Mouse (Mus musculus): Measurements from ENCODE around the gene Rsph4a.
A peak's percentile ranks its signal among the peaks of the same experiment; 100 is the strongest.
"Not testable (repeated sequence)": the region's sequence is repeated elsewhere in the genome, so short reads cannot be mapped to it uniquely, and the experiment has no call there.

Gene Rsph4a

GRCm38 (mm10) chr10:33904530-33905481, at the start of gene Rsph4a:
Gene Rsph4a (plus strand): TSS chr10:33905111.
- peak; percentile 23 for DNase-seq (ENCODE audit: low read depth)

- DNase-seq (ENCODE audit: low read depth): no peak
Observed at GRCm38 (mm10) chr10:33857421-33857820, 47.5 kb upstream of the Rsph4a start, which contains the start of gene Sult3a1. Gene Sult3a1 (plus strand): TSS chr10:33857721.

- no peak for DNase-seq (ENCODE audit: low read depth)
Observed at GRCm38 (mm10) chr10:33865994-33866393, 38.9 kb upstream of the Rsph4a start.

GRCm38 (mm10) chr10:33870441-33870840, 34.5 kb upstream of the Rsph4a start:
- DNase-seq (ENCODE audit: low read depth): no peak

GRCm38 (mm10) chr10:33872672-33873398, 32.1 kb upstream of the Rsph4a start:
- DNase-seq (ENCODE audit: low read depth): no peak

- not testable (repeated sequence) for DNase-seq (ENCODE audit: low read depth)
Observed at GRCm38 (mm10) chr10:33882411-33882810, 22.5 kb upstream of the Rsph4a start.

- not testable (repeated sequence) for DNase-seq (ENCODE audit: low read depth)
Observed at GRCm38 (mm10) chr10:33901520-33901919, 3.4 kb upstream of the Rsph4a start.

GRCm38 (mm10) chr10:33905489-33905888, 578 bp downstream of the Rsph4a start:
- no peak for DNase-seq (ENCODE audit: low read depth)

GRCm38 (mm10) chr10:33940702-33941101, 35.8 kb downstream of the Rsph4a start:
- no peak for DNase-seq (ENCODE audit: low read depth)

- DNase-seq (ENCODE audit: low read depth): no peak
Observed at GRCm38 (mm10) chr10:33945390-33945789, 40.5 kb downstream of the Rsph4a start.

- DNase-seq (ENCODE audit: low read depth): no peak
Observed at GRCm38 (mm10) chr10:33946336-33946735, 41.4 kb downstream of the Rsph4a start.

GRCm38 (mm10) chr10:33950803-33951583, 46.1 kb downstream of the Rsph4a start, which contains the start of gene Zup1:
Gene Zup1 (minus strand): TSS chr10:33951269.
- peak; percentile 77 for DNase-seq (ENCODE audit: low read depth)

GRCm38 (mm10) chr10:33952509-33952908, 47.6 kb downstream of the Rsph4a start:
- DNase-seq (ENCODE audit: low read depth): no peak

Data from fibroblast of lung, adult 2 months (primary cell).